ENCODE assay signal across 8 mouse cellular contexts in the genomic region with DNA sequence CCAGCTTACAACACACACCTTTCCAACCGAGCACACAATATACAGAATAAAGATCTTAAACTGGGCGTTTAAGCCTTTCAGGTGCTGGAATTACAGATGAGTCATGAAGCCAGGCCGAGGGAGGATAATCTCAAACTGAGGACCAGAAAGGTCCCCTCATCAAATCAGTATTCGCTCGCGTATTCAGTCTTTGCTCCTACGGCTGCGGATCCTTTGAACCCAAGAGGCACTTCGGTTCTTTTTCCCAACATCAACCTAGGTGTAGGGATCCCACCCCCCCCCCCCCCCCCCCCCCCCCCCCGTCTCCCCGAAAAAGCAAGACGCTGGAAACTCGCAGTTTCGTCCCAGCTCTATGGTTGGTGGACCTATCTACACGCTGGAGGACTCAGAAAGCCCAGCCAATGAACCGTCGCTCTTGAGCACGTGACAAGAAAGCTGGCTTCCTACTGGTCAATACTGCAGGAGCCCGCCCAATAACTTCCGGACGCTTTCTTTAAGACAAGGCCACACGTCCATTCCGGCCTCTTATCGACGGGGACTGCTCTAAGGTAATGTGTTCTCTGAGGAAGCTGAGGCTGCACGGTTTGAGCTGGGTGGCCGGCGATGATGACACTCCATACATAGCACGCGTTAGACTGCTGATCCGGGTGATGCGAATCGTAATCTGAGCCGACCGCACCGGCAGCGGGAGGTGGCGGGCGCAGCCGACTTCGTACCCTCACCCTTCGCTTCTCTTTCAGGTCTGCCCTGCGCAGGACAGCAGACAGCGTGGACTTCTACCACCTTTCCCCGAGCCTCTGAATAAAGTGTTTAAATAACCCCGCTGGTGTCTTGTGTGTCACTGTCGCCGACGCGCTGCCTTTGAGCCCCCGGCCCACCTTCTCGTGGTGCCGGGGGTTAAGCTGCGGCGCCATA. TPM values are rescaled to one million over a fixed set of nuclear protein-coding genes. Genes with fewer than 3 reads are reported as not detected.
DNase-seq lines count a peak whose midpoint lies in the region; ATAC-seq lines count a peak whose summit lies in the region.

No protein-coding gene starts in this region.

- peak overlapping the region; percentile 78 for H3K4me2 ChIP-seq in heart, embryonic 13.5 days
- H3K4me2 ChIP-seq in liver, embryonic 12.5 days = peak overlapping the region; percentile 94
- peak overlapping the region; percentile 69 for H3K4me2 ChIP-seq in stomach, embryonic 15.5 days

- peaks cover 8% of the 10 kb centered on the region; the same call in 1 of the 2 replicates for H3K36me3 ChIP-seq in heart, embryonic 13.5 days
- no peaks in the 10 kb centered on the region for H3K36me3 ChIP-seq in liver, embryonic 12.5 days
- no peaks in the 10 kb centered on the region for H3K36me3 ChIP-seq in stomach, embryonic 15.5 days

- DNase-seq in CD4-positive, CD25-positive, alpha-beta regulatory T cell, adult 2 months (ENCODE audit: low read depth, low spot score) = peak; percentile 96
- peak; percentile 98 for DNase-seq in fat pad, adult 2 months (ENCODE audit: extremely low read depth, low read depth, low spot score)
- peak; percentile 95 for DNase-seq in kidney, postnatal 10 days
- peak; percentile 95 for DNase-seq in natural killer cell, adult 2 months (ENCODE audit: low spot score in 2 of 2)

- peak; percentile 93 for ATAC-seq in heart, embryonic 13.5 days (ENCODE audit: extremely low read depth, insufficient number of reproducible peaks, low FRiP score, low TSS enrichment)
- ATAC-seq in liver, embryonic 12.5 days = peak; percentile 97
- ATAC-seq in stomach, embryonic 15.5 days (ENCODE audit: insufficient read depth, low FRiP score, low read depth) = peak; percentile 99

- H3K27ac ChIP-seq in brown adipose tissue, adult 24 weeks (replicated peaks; ENCODE audit: low read depth, low read length) = peak overlapping the region; percentile 83
- peak overlapping the region; percentile 99 for H3K27ac ChIP-seq in heart, embryonic 13.5 days (replicated peaks)
- peak overlapping the region; percentile 96 for H3K27ac ChIP-seq in liver, embryonic 12.5 days
- H3K27ac ChIP-seq in stomach, embryonic 15.5 days = peak overlapping the region; percentile 97

- peak overlapping the region; percentile 100 for H3K9ac ChIP-seq in heart, embryonic 13.5 days
- H3K9ac ChIP-seq in liver, embryonic 12.5 days = peak overlapping the region; percentile 95
- H3K9ac ChIP-seq in stomach, embryonic 15.5 days = peak overlapping the region; percentile 86

- no peaks in the 10 kb centered on the region for H3K27me3 ChIP-seq in heart, embryonic 13.5 days (replicated peaks)
- no peaks in the 10 kb centered on the region for H3K27me3 ChIP-seq in liver, embryonic 12.5 days (replicated peaks)
- no peaks in the 10 kb centered on the region for H3K27me3 ChIP-seq in stomach, embryonic 15.5 days (replicated peaks)

- H3K4me1 ChIP-seq in brown adipose tissue, adult 24 weeks (ENCODE audit: control insufficient read depth, insufficient read depth, insufficient read length, low read length) = no peaks in the 10 kb centered on the region
- peaks cover 19% of the 10 kb centered on the region for H3K4me1 ChIP-seq in heart, embryonic 13.5 days
- peaks cover 33% of the 10 kb centered on the region for H3K4me1 ChIP-seq in liver, embryonic 12.5 days
- no peaks in the 10 kb centered on the region for H3K4me1 ChIP-seq in stomach, embryonic 15.5 days

- no peaks in the 10 kb centered on the region for H3K9me3 ChIP-seq in heart, embryonic 13.5 days
- H3K9me3 ChIP-seq in liver, embryonic 12.5 days (replicated peaks) = no peaks in the 10 kb centered on the region
- H3K9me3 ChIP-seq in stomach, embryonic 15.5 days = no peaks in the 10 kb centered on the region

- under 1% methylated on average over 52 of the region's 55 CpGs for WGBS in heart, embryonic 13.5 days
- WGBS in liver, embryonic 12.5 days (ENCODE audit: insufficient replicate concordance) = 1% methylated on average over 51 of the region's 55 CpGs
- under 1% methylated on average over 52 of the region's 55 CpGs for WGBS in stomach, embryonic 15.5 days

- H3K4me3 ChIP-seq in brown adipose tissue, adult 24 weeks (ENCODE audit: insufficient read depth, low read depth, low read length) = peak overlapping the region; percentile 77
- H3K4me3 ChIP-seq in heart, embryonic 13.5 days = peak overlapping the region; percentile 94
- H3K4me3 ChIP-seq in liver, embryonic 12.5 days = peak overlapping the region; percentile 79
- H3K4me3 ChIP-seq in stomach, embryonic 15.5 days (replicated peaks) = peak overlapping the region; percentile 78

RNA-seq across cellular contexts. Expression of gene Ern1, which starts 13.0 kb away (rescaled TPM):
- 3.2 and 5.0 TPM in 2 replicates for polyA plus RNA-seq in brown adipose tissue, adult 24 weeks (2012; ENCODE audit: insufficient read depth, insufficient read length, missing spikeins)
- polyA plus RNA-seq in heart, embryonic 13.5 days (2015; fragmentation: Nextera tagmentation; extraction: Ambion mirVana) = 3.9 and 4.3 TPM in 2 replicates
- polyA plus RNA-seq in liver, embryonic 12.5 days (2016; fragmentation: Nextera tagmentation; extraction: Ambion mirVana) = 6.7 and 6.8 TPM in 2 replicates
- 7.5 and 9.4 TPM in 2 replicates for polyA plus RNA-seq in stomach, embryonic 15.5 days (2015; fragmentation: Nextera tagmentation; extraction: Ambion mirVana)

Comparison
In these comparisons a context has a peak if more than half of its experiments do, and no peak if none do; other contexts are left out.
1. Peak in every context shown above with its lines: DNase-seq, ATAC-seq, H3K4me3 ChIP-seq and H3K27ac ChIP-seq.